Mouse (Mus musculus): ENCODE measurements around the gene Slc26a3. TPM values are rescaled to one million over a fixed set of nuclear protein-coding genes. Genes with fewer than 3 reads are reported as not detected.

Gene Slc26a3
- total RNA-seq, 1 experiment from 2014 or later: not detected

GRCm38 (mm10) chr12:31507718-31508364 is 117.2 kb downstream of the Slc26a3 start:
- no peak for ATAC-seq (ENCODE audit: extremely low read depth, insufficient number of reproducible peaks, low FRiP score, poor library complexity, severe bottlenecking)

- no peak for ATAC-seq (ENCODE audit: extremely low read depth, insufficient number of reproducible peaks, low FRiP score, poor library complexity, severe bottlenecking)
These were observed 117.8 kb downstream of the Slc26a3 start for GRCm38 (mm10) chr12:31508496-31508895.

GRCm38 (mm10) chr12:31511218-31511617 is 120.5 kb downstream of the Slc26a3 start:
- ATAC-seq (ENCODE audit: extremely low read depth, insufficient number of reproducible peaks, low FRiP score, poor library complexity, severe bottlenecking): no peak

GRCm38 (mm10) chr12:31512634-31513411 is 122.2 kb downstream of the Slc26a3 start:
- no peak for ATAC-seq (ENCODE audit: extremely low read depth, insufficient number of reproducible peaks, low FRiP score, poor library complexity, severe bottlenecking)

- ATAC-seq (ENCODE audit: extremely low read depth, insufficient number of reproducible peaks, low FRiP score, poor library complexity, severe bottlenecking): no peak
These were observed 123.2 kb downstream of the Slc26a3 start for GRCm38 (mm10) chr12:31513724-31514503.

GRCm38 (mm10) chr12:31520119-31520518 is 129.4 kb downstream of the Slc26a3 start:
- no peak for ATAC-seq (ENCODE audit: extremely low read depth, insufficient number of reproducible peaks, low FRiP score, poor library complexity, severe bottlenecking)

- ATAC-seq (ENCODE audit: extremely low read depth, insufficient number of reproducible peaks, low FRiP score, poor library complexity, severe bottlenecking): no peak
These were observed 130.7 kb downstream of the Slc26a3 start for GRCm38 (mm10) chr12:31521371-31521770.

Other genes starting within 250 kb of the Slc26a3 start
- not detected in 2 replicates for gene Gm6993, start 150.1 kb upstream of the Slc26a3 start, total RNA-seq (2017)
- 0.23 TPM in 1 of 2 replicates, not detected in the other for gene Lamb1, start 125.6 kb upstream of the Slc26a3 start, total RNA-seq (2017)
- 72.1 and 87.2 TPM in 2 replicates for gene Dld, start 39.4 kb upstream of the Slc26a3 start, total RNA-seq (2017)
- gene Cbll1, start 108.7 kb downstream of the Slc26a3 start, total RNA-seq (2017): 10.9 and 12.6 TPM in 2 replicates
- gene Slc26a4, start 169.1 kb downstream of the Slc26a3 start, total RNA-seq (2017): not detected in 2 replicates
- 11.3 and 12.4 TPM in 2 replicates for gene Bcap29, start 243.8 kb downstream of the Slc26a3 start, total RNA-seq (2017)